Comparison of ENCODE assay signal across 30 mouse cellular contexts in genomic region chr8:26260294-26260693, GRCm38 (mm10).
DNase-seq lines count a peak whose midpoint lies in the region; ATAC-seq lines count a peak whose summit lies in the region.
"Had no signal": no experiment of that assay in that cellular context is flagged by ENCODE, and none has a peak within 500 bp of the region (broad histone marks: within the 10 kb centered on the region; RNA-seq: fewer than 3 reads in every experiment).

No protein-coding gene starts in this region.

- WGBS in intestine, embryonic 14.5 days = 65% methylated on average over 4 of the region's 5 CpGs
- 51% methylated on average over 5 of the region's 5 CpGs for WGBS in intestine, embryonic 15.5 days
- WGBS in neural tube, embryonic 15.5 days = 70% methylated on average over 5 of the region's 5 CpGs
- WGBS in embryonic facial prominence, embryonic 13.5 days = 43% methylated on average over 5 of the region's 5 CpGs

- no peaks in the 10 kb centered on the region for H3K9me3 ChIP-seq in intestine, embryonic 14.5 days (ENCODE audit: control insufficient read depth, low read length)
- H3K9me3 ChIP-seq in intestine, embryonic 15.5 days = no peaks in the 10 kb centered on the region
- no peaks in the 10 kb centered on the region for H3K9me3 ChIP-seq in neural tube, embryonic 15.5 days (replicated peaks)
- no peaks in the 10 kb centered on the region for H3K9me3 ChIP-seq in embryonic facial prominence, embryonic 13.5 days
- H3K9me3 ChIP-seq: forebrain, embryonic 13.5 days; G1E; heart, embryonic 15.5 days; hindbrain, embryonic 13.5 days had no signal

- H3K4me1 ChIP-seq in intestine, embryonic 14.5 days (replicated peaks; ENCODE audit: control insufficient read depth, insufficient read depth, low read length) = no peaks in the 10 kb centered on the region
- H3K4me1 ChIP-seq in intestine, embryonic 15.5 days (replicated peaks) = no peaks in the 10 kb centered on the region
- H3K4me1 ChIP-seq in neural tube, embryonic 15.5 days = peaks cover 10% of the 10 kb centered on the region
- H3K4me1 ChIP-seq in embryonic facial prominence, embryonic 13.5 days = peaks cover 11% of the 10 kb centered on the region
- H3K4me1 ChIP-seq: heart, embryonic 15.5 days had no signal

- H3K27me3 ChIP-seq in intestine, embryonic 14.5 days (replicated peaks; ENCODE audit: control insufficient read depth, insufficient read depth, low read length) = no peaks in the 10 kb centered on the region
- H3K27me3 ChIP-seq in intestine, embryonic 15.5 days (replicated peaks) = 0 out of 2 replicates have a peak, but pooled peaks cover 5% of the 10 kb centered on the region
- peaks cover 9% of the 10 kb centered on the region; the same call in 1 of the 2 replicates for H3K27me3 ChIP-seq in neural tube, embryonic 15.5 days (replicated peaks)
- no peaks in the 10 kb centered on the region for H3K27me3 ChIP-seq in embryonic facial prominence, embryonic 13.5 days
- H3K27me3 ChIP-seq: CH12.LX; forebrain, embryonic 13.5 days; heart, embryonic 15.5 days had no signal

- no peak overlapping the region for H3K4me3 ChIP-seq in intestine, embryonic 14.5 days (ENCODE audit: low read depth, low read length)
- H3K4me3 ChIP-seq in intestine, embryonic 15.5 days (replicated peaks) = no peak overlapping the region
- H3K4me3 ChIP-seq in neural tube, embryonic 15.5 days (replicated peaks) = no peak overlapping the region
- H3K4me3 ChIP-seq in embryonic facial prominence, embryonic 13.5 days = no peak overlapping the region
- H3K4me3 ChIP-seq: forebrain, embryonic 10.5 days; forebrain, embryonic 13.5 days; heart, embryonic 15.5 days; hindbrain, embryonic 10.5 days; hindbrain, embryonic 13.5 days had no signal

- ATAC-seq in intestine, embryonic 14.5 days (replicated peaks; ENCODE audit: low FRiP score, low TSS enrichment, low read depth) = no peak
- ATAC-seq in intestine, embryonic 15.5 days = no peak
- ATAC-seq in neural tube, embryonic 15.5 days (ENCODE audit: low FRiP score) = no peak
- peak; percentile 71; the same call in 1 of the 2 replicates for ATAC-seq in embryonic facial prominence, embryonic 13.5 days (ENCODE audit: insufficient number of reproducible peaks, insufficient read depth, low FRiP score, low TSS enrichment, low read depth)
- no peak for ATAC-seq in megakaryocyte progenitor cell, adult 5-6 weeks (replicated peaks; ENCODE audit: poor library complexity)
- ATAC-seq: forebrain, embryonic 13.5 days; forebrain, embryonic 16.5 days; hindbrain, embryonic 16.5 days; Patski had no signal

- no peak overlapping the region for H3K27ac ChIP-seq in intestine, embryonic 14.5 days (ENCODE audit: low read depth)
- no peak overlapping the region for H3K27ac ChIP-seq in intestine, embryonic 15.5 days
- H3K27ac ChIP-seq in neural tube, embryonic 15.5 days (replicated peaks) = no peak overlapping the region
- peak overlapping the region; percentile 7; the same call in 1 of the 2 replicates for H3K27ac ChIP-seq in embryonic facial prominence, embryonic 13.5 days
- H3K27ac ChIP-seq: forebrain, embryonic 10.5 days; forebrain, embryonic 13.5 days; heart, embryonic 15.5 days; hindbrain, embryonic 10.5 days; hindbrain, embryonic 13.5 days had no signal

- no peak overlapping the region for H3K9ac ChIP-seq in intestine, embryonic 14.5 days (ENCODE audit: low read length)
- H3K9ac ChIP-seq in intestine, embryonic 15.5 days = no peak overlapping the region
- no peak overlapping the region for H3K9ac ChIP-seq in neural tube, embryonic 15.5 days (replicated peaks)
- no peak overlapping the region for H3K9ac ChIP-seq in embryonic facial prominence, embryonic 13.5 days
- H3K9ac ChIP-seq: forebrain, embryonic 13.5 days; heart, embryonic 15.5 days; hindbrain, embryonic 13.5 days had no signal

- DNase-seq in intestine, embryonic 14.5 days (ENCODE audit: low spot score) = peak; percentile 41
- DNase-seq in neural tube, embryonic 10.5 days (ENCODE audit: extremely low spot score, low spot score) = peak; percentile 10
- no peak for DNase-seq in cerebellum, postnatal 36 days
- DNase-seq: adrenal gland, postnatal 10 days; adrenal gland, postnatal 36 days; B cell, adult 2 months; cerebellum, adult 11 months; cerebellum, adult 2 months; cerebellum, adult 9-11 months; cerebellum, postnatal 25 days; embryo, embryonic 11 days; gastrocnemius, postnatal 10 days; gastrocnemius, postnatal 36 days; heart, postnatal 10 days; heart, postnatal 36 days had no signal

- no peak overlapping the region for H3K4me2 ChIP-seq in intestine, embryonic 14.5 days (ENCODE audit: low read length)
- H3K4me2 ChIP-seq in intestine, embryonic 15.5 days (replicated peaks) = no peak overlapping the region
- no peak overlapping the region for H3K4me2 ChIP-seq in neural tube, embryonic 15.5 days
- H3K4me2 ChIP-seq in embryonic facial prominence, embryonic 13.5 days = no peak overlapping the region
- H3K4me2 ChIP-seq: forebrain, embryonic 13.5 days; heart, embryonic 11.5 days; heart, embryonic 15.5 days; hindbrain, embryonic 13.5 days had no signal

- H3K36me3 ChIP-seq in intestine, embryonic 14.5 days (ENCODE audit: control insufficient read depth, insufficient read depth, low read length) = no peaks in the 10 kb centered on the region
- no peaks in the 10 kb centered on the region for H3K36me3 ChIP-seq in intestine, embryonic 15.5 days
- H3K36me3 ChIP-seq in neural tube, embryonic 15.5 days = no peaks in the 10 kb centered on the region
- no peaks in the 10 kb centered on the region for H3K36me3 ChIP-seq in embryonic facial prominence, embryonic 13.5 days
- H3K36me3 ChIP-seq: forebrain, embryonic 10.5 days; G1E; heart, embryonic 15.5 days; hindbrain, embryonic 10.5 days; hindbrain, embryonic 13.5 days had no signal

Comparison
In these comparisons a context has a peak if more than half of its experiments do, and no peak if none do; other contexts are left out.
1. DNase-seq: peak in intestine, embryonic 14.5 days (single experiment) and neural tube, embryonic 10.5 days (single experiment); none in cerebellum, postnatal 36 days (0 of 2).